Mouse (Mus musculus): ENCODE data around the gene Hist1h2br. TPM values are rescaled to one million over a fixed set of nuclear protein-coding genes. Genes with fewer than 3 reads are reported as not detected.

Hist1h2br gene
- polyA plus RNA-seq, 1 experiment from 2014 or later = 35.7 TPM

Small RNA genes lying within 50 kb of the gene (microRNA-seq; reads per million reads assigned to microRNA genes)
- gene Gm19658 (not detected), gene Gm44346 (not detected), gene Gm44466 (not detected)

Other genes starting within 250 kb of the Hist1h2br start
- gene Olfr1362, start 219.7 kb upstream of the Hist1h2br start, polyA plus RNA-seq (2015; fragmentation: Nextera tagmentation; extraction: Ambion mirVana) = not detected in 2 replicates
- not detected in 2 replicates for gene Olfr11, start 191.2 kb upstream of the Hist1h2br start, polyA plus RNA-seq (2015; fragmentation: Nextera tagmentation; extraction: Ambion mirVana)
- gene Olfr1361, start 170.4 kb upstream of the Hist1h2br start, polyA plus RNA-seq (2015; fragmentation: Nextera tagmentation; extraction: Ambion mirVana) = not detected in 2 replicates
- not detected in 2 replicates for gene Olfr1360, start 156.3 kb upstream of the Hist1h2br start, polyA plus RNA-seq (2015; fragmentation: Nextera tagmentation; extraction: Ambion mirVana)
- gene Olfr1359, start 135.6 kb upstream of the Hist1h2br start, polyA plus RNA-seq (2015; fragmentation: Nextera tagmentation; extraction: Ambion mirVana) = not detected in 2 replicates
- 1.8 and 3.0 TPM in 2 replicates for gene Hist1h2bl, start 117.6 kb upstream of the Hist1h2br start, polyA plus RNA-seq (2015; fragmentation: Nextera tagmentation; extraction: Ambion mirVana)
- gene Hist1h2ai, start 117.3 kb upstream of the Hist1h2br start, polyA plus RNA-seq (2015; fragmentation: Nextera tagmentation; extraction: Ambion mirVana) = 15.6 and 39.6 TPM in 2 replicates
- gene Hist1h3h, start 116.1 kb upstream of the Hist1h2br start, polyA plus RNA-seq (2015; fragmentation: Nextera tagmentation; extraction: Ambion mirVana) = 5.8 and 11.7 TPM in 2 replicates
- 4.3 and 8.6 TPM in 2 replicates for gene Hist1h2bm, start 111.7 kb upstream of the Hist1h2br start, polyA plus RNA-seq (2015; fragmentation: Nextera tagmentation; extraction: Ambion mirVana)
- gene Hist1h4j, start 98.7 kb upstream of the Hist1h2br start, polyA plus RNA-seq (2015; fragmentation: Nextera tagmentation; extraction: Ambion mirVana) = 0.41 and 0.81 TPM in 2 replicates
- gene Hist1h4k, start 83.2 kb upstream of the Hist1h2br start, polyA plus RNA-seq (2015; fragmentation: Nextera tagmentation; extraction: Ambion mirVana) = 2.8 and 5.6 TPM in 2 replicates
- 30.8 and 91.0 TPM in 2 replicates for gene Hist1h2ak, start 79.9 kb upstream of the Hist1h2br start, polyA plus RNA-seq (2015; fragmentation: Nextera tagmentation; extraction: Ambion mirVana)
- 4.4 and 14.4 TPM in 2 replicates for gene Hist1h2bn, start 79.6 kb upstream of the Hist1h2br start, polyA plus RNA-seq (2015; fragmentation: Nextera tagmentation; extraction: Ambion mirVana)
- gene Hist1h1b, start 53.1 kb upstream of the Hist1h2br start, polyA plus RNA-seq (2015; fragmentation: Nextera tagmentation; extraction: Ambion mirVana) = 37.3 and 37.6 TPM in 2 replicates
- gene Hist1h3i, start 50.4 kb upstream of the Hist1h2br start, polyA plus RNA-seq (2015; fragmentation: Nextera tagmentation; extraction: Ambion mirVana) = 164 and 194 TPM in 2 replicates
- 5.8 and 15.9 TPM in 2 replicates for gene Hist1h2an, start 46.5 kb upstream of the Hist1h2br start, polyA plus RNA-seq (2015; fragmentation: Nextera tagmentation; extraction: Ambion mirVana)
- gene Hist1h2bp, start 46.3 kb upstream of the Hist1h2br start, polyA plus RNA-seq (2015; fragmentation: Nextera tagmentation; extraction: Ambion mirVana) = 2.8 and 3.8 TPM in 2 replicates
- gene Hist1h2bq, start 23.5 kb upstream of the Hist1h2br start, polyA plus RNA-seq (2015; fragmentation: Nextera tagmentation; extraction: Ambion mirVana) = 22.0 and 34.4 TPM in 2 replicates
- 1.4 and 1.6 TPM in 2 replicates for gene Hist1h2ao, start 23.3 kb upstream of the Hist1h2br start, polyA plus RNA-seq (2015; fragmentation: Nextera tagmentation; extraction: Ambion mirVana)
- gene Hist1h4m, start 22.0 kb upstream of the Hist1h2br start, polyA plus RNA-seq (2015; fragmentation: Nextera tagmentation; extraction: Ambion mirVana) = not detected in 2 replicates
- 14.8 and 21.6 TPM in 2 replicates for gene Hist1h4n, start 1.5 kb upstream of the Hist1h2br start, polyA plus RNA-seq (2015; fragmentation: Nextera tagmentation; extraction: Ambion mirVana)
- 4,833 and 5,264 TPM in 2 replicates for gene Hist1h2ap, start 236 bp upstream of the Hist1h2br start, polyA plus RNA-seq (2015; fragmentation: Nextera tagmentation; extraction: Ambion mirVana)
- 0.89 and 1.0 TPM in 2 replicates for gene Zfp184, start 111.4 kb downstream of the Hist1h2br start, polyA plus RNA-seq (2015; fragmentation: Nextera tagmentation; extraction: Ambion mirVana)
- gene Pom121l2, start 147.5 kb downstream of the Hist1h2br start, polyA plus RNA-seq (2015; fragmentation: Nextera tagmentation; extraction: Ambion mirVana) = not detected in 2 replicates
- 0.25 and 0.39 TPM in 2 replicates for gene Prss16, start 176.0 kb downstream of the Hist1h2br start, polyA plus RNA-seq (2015; fragmentation: Nextera tagmentation; extraction: Ambion mirVana)
- 3.6 and 18.3 TPM in 2 replicates for gene Hist1h2ah, start 201.8 kb downstream of the Hist1h2br start, polyA plus RNA-seq (2015; fragmentation: Nextera tagmentation; extraction: Ambion mirVana)
- gene Hist1h2bk, start 202.1 kb downstream of the Hist1h2br start, polyA plus RNA-seq (2015; fragmentation: Nextera tagmentation; extraction: Ambion mirVana) = 3.5 and 3.7 TPM in 2 replicates
- gene Hist1h4i, start 207.6 kb downstream of the Hist1h2br start, polyA plus RNA-seq (2015; fragmentation: Nextera tagmentation; extraction: Ambion mirVana) = 38.8 and 52.6 TPM in 2 replicates
- 17.9 and 18.6 TPM in 2 replicates for gene Hist1h2ag, start 209.2 kb downstream of the Hist1h2br start, polyA plus RNA-seq (2015; fragmentation: Nextera tagmentation; extraction: Ambion mirVana)
- 11.6 and 16.7 TPM in 2 replicates for gene Hist1h2bj, start 209.5 kb downstream of the Hist1h2br start, polyA plus RNA-seq (2015; fragmentation: Nextera tagmentation; extraction: Ambion mirVana)